Mouse (Mus musculus): ENCODE measurements around the gene Kank1. TPM values are rescaled to one million over a fixed set of nuclear protein-coding genes. Genes with fewer than 3 reads are reported as not detected.
A peak's percentile ranks its signal among the peaks of the same experiment; 100 is the strongest.

Kank1 gene
- polyA plus RNA-seq, 1 experiment from 2014 or later, result 18.4 TPM

DNA sequence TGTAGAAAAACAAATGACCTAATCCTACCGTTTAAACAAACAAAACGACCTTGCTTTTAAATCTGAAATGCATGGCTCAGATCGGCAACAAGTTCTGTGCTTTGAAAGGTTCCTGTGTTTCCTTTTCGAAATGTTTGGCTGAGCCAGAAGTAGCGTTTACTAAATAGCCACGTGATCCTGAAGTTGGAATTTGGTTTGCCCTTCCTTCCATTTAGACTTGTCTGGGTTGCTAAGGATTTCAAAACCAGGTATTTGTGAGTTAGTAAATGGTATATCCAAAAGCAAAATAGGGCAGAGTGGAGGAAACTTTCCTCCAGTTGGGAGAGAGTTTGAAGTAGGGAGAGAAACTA is 171.1 kb downstream of the Kank1 start:
- no peak for ATAC-seq (replicated peaks; ENCODE audit: low FRiP score, low read depth)
- WGBS, result 4% methylated on average over 6 of the region's 6 CpGs
- Histone ChIP-seq H3K9me3 (replicated peaks; ENCODE audit: low read length) (no peaks in the 10 kb centered on the region), H3K4me2 (ENCODE audit: low read length) (peak overlapping the region; percentile 85), H3K27ac (no peak overlapping the region), H3K27me3 (ENCODE audit: insufficient read depth, low read length) (no peaks in the 10 kb centered on the region), H3K36me3 (ENCODE audit: insufficient read depth, low read length) (peaks cover 29% of the 10 kb centered on the region), H3K9ac (ENCODE audit: low read depth, low read length) (0 out of 2 replicates have a peak overlapping the region, but pooled peaks have one; percentile 65), H3K4me3 (replicated peaks; ENCODE audit: low read depth, low read length) (peak overlapping the region; percentile 40), H3K4me1 (replicated peaks; ENCODE audit: insufficient read depth, low read length) (peaks cover 19% of the 10 kb centered on the region; the same call in 1 of the 2 replicates)
- DNase-seq (ENCODE audit: low spot score), result no peak
- TF ChIP-seq CTCF (IDR thresholded peaks at IDR 0.05; ENCODE audit: low read depth), result no peak

DNA sequence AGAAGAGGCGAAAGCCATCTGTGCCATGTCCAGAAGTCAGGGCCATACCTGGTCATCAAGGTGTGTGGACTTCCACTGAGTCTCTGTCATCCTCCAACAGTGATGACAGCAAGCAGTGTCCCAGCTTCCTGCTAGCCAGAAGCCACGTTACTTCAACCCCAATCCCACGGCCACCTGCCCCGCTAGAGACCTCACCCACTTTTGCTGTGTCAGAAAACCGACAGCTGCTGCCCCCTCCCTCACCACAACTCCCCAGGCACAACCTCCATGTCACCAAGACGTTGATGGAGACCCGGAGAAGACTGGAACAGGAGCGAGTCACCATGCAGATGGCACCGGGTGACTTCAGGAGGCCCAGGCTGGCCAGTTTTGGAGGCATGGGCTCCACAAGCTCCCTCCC is 172.5 kb downstream of the Kank1 start:
- DNase-seq (ENCODE audit: low spot score) (no peak), ATAC-seq (replicated peaks; ENCODE audit: low FRiP score, low read depth) (no peak)
- Histone ChIP-seq H3K4me1 (replicated peaks; ENCODE audit: insufficient read depth, low read length) (peaks cover 19% of the 10 kb centered on the region; the same call in 1 of the 2 replicates), H3K9me3 (replicated peaks; ENCODE audit: low read length) (no peaks in the 10 kb centered on the region), H3K36me3 (ENCODE audit: insufficient read depth, low read length) (peaks cover 29% of the 10 kb centered on the region), H3K9ac (ENCODE audit: low read depth, low read length) (no peak overlapping the region), H3K4me2 (ENCODE audit: low read length) (no peak overlapping the region), H3K4me3 (replicated peaks; ENCODE audit: low read depth, low read length) (no peak overlapping the region), H3K27me3 (ENCODE audit: insufficient read depth, low read length) (no peaks in the 10 kb centered on the region), H3K27ac (no peak overlapping the region)
- 92% methylated on average over 9 of the region's 9 CpGs for WGBS
- TF ChIP-seq CTCF (IDR thresholded peaks at IDR 0.05; ENCODE audit: low read depth), result no peak

DNA sequence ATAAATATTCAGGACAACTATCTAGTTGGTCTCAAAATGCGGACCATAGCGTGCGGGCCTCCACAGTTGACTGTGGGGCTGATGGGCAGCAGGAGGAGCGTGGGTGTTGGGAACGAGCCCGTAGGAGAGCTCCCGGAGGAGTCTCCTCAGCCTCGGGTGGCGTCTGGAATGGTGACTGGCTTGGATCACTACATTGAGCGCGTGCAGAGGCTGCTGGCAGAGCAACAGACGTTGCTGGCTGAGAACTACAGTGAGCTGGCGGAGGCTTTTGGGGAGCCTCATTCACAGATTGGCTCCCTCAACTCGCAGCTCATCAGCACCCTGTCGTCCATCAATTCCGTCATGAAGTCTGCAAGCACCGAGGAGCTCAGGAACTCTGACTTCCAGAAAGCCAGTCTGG is 174.6 kb downstream of the Kank1 start:
- ATAC-seq (replicated peaks; ENCODE audit: low FRiP score, low read depth) (no peak), DNase-seq (ENCODE audit: low spot score) (no peak)
- no peak overlapping the region for H3K9ac ChIP-seq (ENCODE audit: low read depth, low read length)
- peaks cover 17% of the 10 kb centered on the region; the same call in 1 of the 2 replicates for H3K4me1 ChIP-seq (replicated peaks; ENCODE audit: insufficient read depth, low read length)
- H3K27me3 ChIP-seq (ENCODE audit: insufficient read depth, low read length), result no peaks in the 10 kb centered on the region
- peaks cover 29% of the 10 kb centered on the region for H3K36me3 ChIP-seq (ENCODE audit: insufficient read depth, low read length)
- H3K4me3 ChIP-seq (replicated peaks; ENCODE audit: low read depth, low read length), result no peak overlapping the region
- no peaks in the 10 kb centered on the region for H3K9me3 ChIP-seq (replicated peaks; ENCODE audit: low read length)
- no peak for TF ChIP-seq CTCF (IDR thresholded peaks at IDR 0.05; ENCODE audit: low read depth)
- H3K4me2 ChIP-seq (ENCODE audit: low read length), result no peak overlapping the region
- no peak overlapping the region for H3K27ac ChIP-seq
- WGBS, result 77% methylated on average over 17 of the region's 17 CpGs

DNA sequence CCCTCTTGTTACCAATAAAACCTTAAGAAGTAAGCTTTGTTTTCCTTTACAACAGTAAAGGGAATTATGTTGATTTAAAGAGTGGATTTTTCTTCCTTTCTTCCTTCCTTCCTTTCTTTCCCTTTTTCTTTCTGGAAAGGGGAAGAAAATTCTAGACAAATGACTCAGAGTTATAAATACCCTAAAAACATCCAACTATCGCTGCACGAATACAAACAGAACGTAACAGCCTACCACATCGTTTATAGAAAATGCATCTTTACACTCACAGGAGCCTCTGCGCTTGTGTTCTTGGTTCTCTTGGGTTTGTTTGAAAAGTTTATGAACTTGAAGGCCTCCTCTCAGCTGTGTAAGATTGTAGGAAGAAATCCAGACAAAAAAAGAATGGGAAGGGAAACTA is 178.7 kb downstream of the Kank1 start:
- no peaks in the 10 kb centered on the region for H3K4me1 ChIP-seq (replicated peaks; ENCODE audit: insufficient read depth, low read length)
- H3K9ac ChIP-seq (ENCODE audit: low read depth, low read length), result no peak overlapping the region
- no peak for DNase-seq (ENCODE audit: low spot score)
- no peak for ATAC-seq (replicated peaks; ENCODE audit: low FRiP score, low read depth)
- no peaks in the 10 kb centered on the region for H3K9me3 ChIP-seq (replicated peaks; ENCODE audit: low read length)
- 52% methylated on average over 5 of the region's 5 CpGs for WGBS
- H3K4me3 ChIP-seq (replicated peaks; ENCODE audit: low read depth, low read length), result no peak overlapping the region
- peaks cover 17% of the 10 kb centered on the region; the same call in 1 of the 2 replicates for H3K36me3 ChIP-seq (ENCODE audit: insufficient read depth, low read length)
- no peaks in the 10 kb centered on the region for H3K27me3 ChIP-seq (ENCODE audit: insufficient read depth, low read length)
- no peak for TF ChIP-seq CTCF (IDR thresholded peaks at IDR 0.05; ENCODE audit: low read depth)
- no peak overlapping the region for H3K27ac ChIP-seq
- H3K4me2 ChIP-seq (ENCODE audit: low read length), result no peak overlapping the region

DNA sequence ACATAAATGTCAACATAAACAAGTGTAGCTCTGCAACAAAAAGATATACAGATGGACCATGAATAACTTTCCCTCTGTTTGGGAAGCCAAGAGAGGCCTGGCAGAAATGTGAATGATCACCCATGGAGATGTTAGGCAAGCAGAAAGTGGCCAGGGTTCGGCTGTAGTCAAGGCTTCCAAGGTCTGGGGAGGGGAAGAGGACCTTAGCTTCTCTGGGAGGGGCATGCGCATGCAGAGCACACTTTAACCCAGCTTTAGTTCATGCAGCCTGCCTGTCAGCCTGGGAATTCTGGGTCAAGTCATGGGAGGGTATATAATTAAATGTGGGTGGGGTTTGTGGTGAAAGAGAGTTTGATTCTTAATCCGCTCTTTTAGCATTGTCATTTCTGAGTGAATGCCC is 180.9 kb downstream of the Kank1 start:
- H3K27ac ChIP-seq, result no peak overlapping the region
- H3K27me3 ChIP-seq (ENCODE audit: insufficient read depth, low read length), result no peaks in the 10 kb centered on the region
- H3K4me1 ChIP-seq (replicated peaks; ENCODE audit: insufficient read depth, low read length), result no peaks in the 10 kb centered on the region
- H3K36me3 ChIP-seq (ENCODE audit: insufficient read depth, low read length), result 0 out of 2 replicates have a peak, but pooled peaks cover 2% of the 10 kb centered on the region
- no peak overlapping the region for H3K4me3 ChIP-seq (replicated peaks; ENCODE audit: low read depth, low read length)
- no peak overlapping the region for H3K9ac ChIP-seq (ENCODE audit: low read depth, low read length)
- WGBS, result 73% methylated on average over 3 of the region's 3 CpGs
- TF ChIP-seq CTCF (IDR thresholded peaks at IDR 0.05; ENCODE audit: low read depth), result no peak
- DNase-seq (ENCODE audit: low spot score) (no peak), ATAC-seq (replicated peaks; ENCODE audit: low FRiP score, low read depth) (no peak)
- H3K4me2 ChIP-seq (ENCODE audit: low read length), result no peak overlapping the region
- no peaks in the 10 kb centered on the region for H3K9me3 ChIP-seq (replicated peaks; ENCODE audit: low read length)

DNA sequence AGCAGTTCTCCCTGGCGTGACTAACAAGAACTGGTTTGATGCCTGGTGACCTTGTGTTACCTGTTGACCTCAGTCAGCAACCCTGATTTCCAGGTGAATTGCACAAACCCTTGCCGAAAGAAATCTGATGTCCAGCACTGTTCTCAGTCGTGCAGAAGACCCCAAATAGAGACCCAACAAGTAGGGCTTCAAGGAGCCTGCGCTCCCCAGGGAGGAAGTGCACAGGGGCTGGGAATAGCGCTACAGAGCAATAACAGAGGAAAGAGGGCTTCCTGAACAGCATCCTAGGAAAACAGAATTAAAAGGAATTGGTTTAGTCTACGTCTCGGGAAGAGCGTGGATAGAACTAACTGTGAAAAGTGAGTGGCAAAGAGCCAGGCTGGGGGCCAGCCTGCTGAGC is 183.2 kb downstream of the Kank1 start:
- 67% methylated on average over 8 of the region's 8 CpGs for WGBS
- H3K27me3 ChIP-seq (ENCODE audit: insufficient read depth, low read length), result no peaks in the 10 kb centered on the region
- H3K36me3 ChIP-seq (ENCODE audit: insufficient read depth, low read length), result peaks cover 19% of the 10 kb centered on the region; the same call in 1 of the 2 replicates
- no peak for TF ChIP-seq CTCF (IDR thresholded peaks at IDR 0.05; ENCODE audit: low read depth)
- no peak for DNase-seq (ENCODE audit: low spot score)
- ATAC-seq (replicated peaks; ENCODE audit: low FRiP score, low read depth), result no peak
- no peaks in the 10 kb centered on the region for H3K9me3 ChIP-seq (replicated peaks; ENCODE audit: low read length)
- H3K4me1 ChIP-seq (replicated peaks; ENCODE audit: insufficient read depth, low read length), result no peaks in the 10 kb centered on the region
- no peak overlapping the region for H3K4me3 ChIP-seq (replicated peaks; ENCODE audit: low read depth, low read length)
- H3K9ac ChIP-seq (ENCODE audit: low read depth, low read length), result no peak overlapping the region
- no peak overlapping the region for H3K4me2 ChIP-seq (ENCODE audit: low read length)
- H3K27ac ChIP-seq, result no peak overlapping the region

DNA sequence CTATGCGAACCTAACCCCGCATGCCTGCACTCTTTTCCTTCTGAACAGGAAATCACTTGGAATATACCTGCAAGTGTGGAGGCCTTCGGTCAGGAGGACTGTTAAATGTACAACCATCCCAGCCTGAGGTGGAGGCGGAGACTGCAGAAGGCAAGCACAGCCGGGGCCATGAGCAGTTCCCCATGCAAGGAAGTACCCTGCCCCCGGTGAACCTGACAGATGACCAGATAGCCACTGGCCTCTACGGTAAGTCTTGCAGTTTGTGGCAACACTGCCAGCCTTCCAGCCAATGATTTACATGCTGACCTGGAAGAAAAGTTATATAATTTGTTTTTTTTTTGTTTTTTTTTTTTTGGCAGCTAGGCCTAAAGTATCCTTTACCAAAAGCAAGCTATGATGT is 185.3 kb downstream of the Kank1 start:
- ATAC-seq (replicated peaks; ENCODE audit: low FRiP score, low read depth), result no peak

More for the DNA sequence above, 185.3 kb downstream of the Kank1 start:
- no peak for TF ChIP-seq CTCF (IDR thresholded peaks at IDR 0.05; ENCODE audit: low read depth)
- no peak overlapping the region for H3K27ac ChIP-seq
- no peak overlapping the region for H3K4me2 ChIP-seq (ENCODE audit: low read length)
- H3K36me3 ChIP-seq (ENCODE audit: insufficient read depth, low read length), result peaks cover 28% of the 10 kb centered on the region; the same call in 1 of the 2 replicates
- H3K9ac ChIP-seq (ENCODE audit: low read depth, low read length), result no peak overlapping the region
- no peak overlapping the region for H3K4me3 ChIP-seq (replicated peaks; ENCODE audit: low read depth, low read length)
- H3K9me3 ChIP-seq (replicated peaks; ENCODE audit: low read length), result no peaks in the 10 kb centered on the region
- DNase-seq (ENCODE audit: low spot score), result no peak
- no peaks in the 10 kb centered on the region for H3K4me1 ChIP-seq (replicated peaks; ENCODE audit: insufficient read depth, low read length)
- no peaks in the 10 kb centered on the region for H3K27me3 ChIP-seq (ENCODE audit: insufficient read depth, low read length)
- 54% methylated on average over 7 of the region's 7 CpGs for WGBS
